Mouse (Mus musculus) left cerebral cortex, postnatal 14 days (tissue): ENCODE results near the gene Foxl2. TPM values are rescaled to one million over a fixed set of nuclear protein-coding genes. Genes with fewer than 3 reads are reported as not detected.

Experiments
- DNase-seq, 2 experiments: peaks; one replicate each; pipeline ENCODE4 v3.0.0; 2021 to 2022; ENCODE audit warnings: low spot score in 2 of 2, mixed read lengths in 1 of 2
- intact Hi-C: fragments of 180-260 bp; cut with DNase I; formaldehyde crosslinking; loops from one replicate; pipeline ENCODE4 v1.15.1; 2025
- total RNA-seq, 2 experiments: library from RNA; stranded (reverse); gene quantifications; 2 replicates each; pipeline ENCODE4 v1.2.3; 2021

The Foxl2 gene
- total RNA-seq, 2 experiments from 2014 or later, result 0.86 to 1.7 TPM

DNA sequence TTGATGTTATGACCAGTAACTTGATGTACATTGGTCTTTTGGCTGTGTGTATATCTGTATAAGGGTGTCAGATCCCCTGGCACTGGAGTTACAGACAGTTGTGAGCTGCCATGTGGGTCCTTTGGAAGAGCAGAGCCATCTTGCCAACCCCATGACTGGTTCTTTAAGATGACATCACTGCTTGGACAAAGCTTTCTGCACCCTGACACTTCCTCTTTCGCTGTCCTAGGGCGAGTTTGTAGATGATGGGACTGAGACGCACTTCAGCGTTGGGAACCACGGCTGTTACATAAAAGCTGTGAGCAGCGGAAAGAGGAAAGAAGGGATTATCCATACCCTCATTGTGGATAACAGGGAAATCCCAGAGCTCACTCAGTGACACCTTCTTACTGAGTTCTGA is 46.2 kb downstream of the Foxl2 start:
- intact Hi-C loops, result no loop called here
- DNase-seq, result no peak

Other genes with a start within 250 kb of the Foxl2 start
- gene Prr23a1, start 112.8 kb upstream of the Foxl2 start, total RNA-seq, result not detected
- not detected for gene Prr23a2, start 98.8 kb upstream of the Foxl2 start, total RNA-seq
- not detected for gene Prr23a3, start 90.5 kb upstream of the Foxl2 start, total RNA-seq
- not detected for gene 7420426K07Rik, start 52.2 kb upstream of the Foxl2 start, total RNA-seq
- gene Faim, start 31.1 kb downstream of the Foxl2 start, total RNA-seq, result 10 to 100 TPM; 29.8 to 36.6 TPM
- not detected for gene Gm1123, start 80.4 kb downstream of the Foxl2 start, total RNA-seq
- 10 to 100 TPM; 19.7 to 21.7 TPM for gene Pik3cb, start 185.3 kb downstream of the Foxl2 start, total RNA-seq